Mouse (Mus musculus) retina, postnatal 1 day (tissue): ENCODE results near the gene Ugt1a8.

Experiments
- DNase-seq: peaks from one replicate; pipeline ENCODE4 v3.0.0-alpha.2; 2012

The Ugt1a8 gene

DNA sequence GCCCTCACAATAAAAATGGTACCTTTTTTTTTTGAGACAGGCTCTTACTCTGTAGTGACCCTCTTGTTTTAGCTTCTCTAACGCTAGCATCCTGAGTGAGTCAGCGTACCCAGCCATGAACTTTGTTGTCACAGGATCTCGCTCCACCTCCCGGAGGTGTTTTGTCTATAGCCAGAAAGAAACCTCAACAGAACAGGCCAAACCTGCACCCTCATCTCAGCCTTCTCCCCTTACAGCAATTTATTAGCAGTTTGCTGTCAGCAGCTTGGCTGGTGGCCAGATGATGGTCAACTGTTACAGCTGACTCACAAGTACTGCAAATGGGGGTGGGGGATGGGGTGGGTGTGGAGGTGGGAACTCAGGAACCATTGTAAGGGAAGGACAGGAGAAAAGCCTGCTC lies 174.6 kb downstream of the Ugt1a8 start:
- peak; percentile 67 for DNase-seq

DNA sequence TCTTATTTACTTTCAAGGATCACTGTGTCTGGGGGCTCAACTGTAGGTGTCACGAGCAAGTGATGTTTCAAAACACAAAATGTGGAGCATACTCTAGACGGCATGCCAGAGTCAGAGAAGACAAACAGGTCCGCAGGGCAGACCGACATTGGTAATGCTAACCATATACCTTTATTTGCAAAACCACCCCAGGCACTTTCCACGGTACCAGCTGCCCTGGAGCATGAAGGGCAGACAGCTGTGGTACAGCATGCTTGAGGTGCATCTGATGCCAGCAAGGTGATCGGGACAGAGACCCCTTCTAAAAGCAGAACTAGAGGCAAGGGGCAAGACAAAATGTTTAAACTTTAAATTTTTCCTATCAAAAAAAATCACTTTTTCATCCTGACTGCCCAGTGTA lies 175.3 kb downstream of the Ugt1a8 start:
- DNase-seq, result no peak

DNA sequence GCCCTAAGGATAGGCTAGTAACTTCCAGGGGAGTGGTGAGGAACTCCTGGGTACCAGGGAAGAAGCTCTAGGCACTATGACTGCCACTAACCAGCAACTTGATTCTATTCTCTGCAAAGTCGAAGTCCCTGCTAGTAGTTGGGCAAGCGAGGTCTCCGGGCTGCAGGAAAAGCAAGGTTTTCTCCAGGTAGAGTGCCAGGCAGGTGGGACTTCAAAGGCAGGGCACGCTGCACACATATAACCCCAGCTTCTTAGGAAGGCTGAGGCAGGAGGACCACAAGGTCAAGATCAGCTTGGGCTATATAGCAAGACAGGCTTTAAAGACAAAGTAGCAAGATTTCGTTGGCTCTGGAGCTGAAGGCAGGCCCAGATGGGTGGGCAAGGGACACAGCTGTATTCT lies 176.2 kb downstream of the Ugt1a8 start:
- DNase-seq, result no peak

DNA sequence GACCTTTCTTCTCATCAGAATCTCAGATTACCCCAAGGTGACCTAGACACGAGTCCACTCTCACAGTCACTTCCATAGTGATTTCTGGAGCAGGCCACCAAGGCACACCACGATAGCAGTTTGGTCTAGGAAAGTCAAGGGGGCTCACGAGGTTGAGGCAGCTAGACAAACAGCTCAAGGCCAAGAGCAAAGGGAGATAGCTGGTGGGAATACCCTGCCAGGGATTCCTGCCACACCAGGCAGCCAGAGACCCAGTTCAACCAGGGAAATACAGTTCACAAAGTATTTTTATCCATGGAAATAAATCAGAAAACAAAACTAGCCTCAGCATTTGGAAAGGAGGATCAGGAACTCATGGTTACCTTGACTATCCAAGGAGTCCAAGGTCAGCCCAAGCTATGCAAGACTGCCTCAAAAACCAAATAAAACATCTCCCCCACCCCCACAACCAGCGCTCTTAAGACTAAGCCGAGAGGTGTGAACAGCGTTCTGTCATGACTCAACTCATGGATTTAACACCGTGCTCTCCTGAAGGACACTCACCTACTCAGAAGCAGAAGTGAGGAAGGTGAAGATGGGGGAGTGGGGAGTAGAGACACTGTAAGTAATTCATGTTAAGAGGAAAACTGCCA lies 176.7 kb downstream of the Ugt1a8 start:
- DNase-seq, result no peak

DNA sequence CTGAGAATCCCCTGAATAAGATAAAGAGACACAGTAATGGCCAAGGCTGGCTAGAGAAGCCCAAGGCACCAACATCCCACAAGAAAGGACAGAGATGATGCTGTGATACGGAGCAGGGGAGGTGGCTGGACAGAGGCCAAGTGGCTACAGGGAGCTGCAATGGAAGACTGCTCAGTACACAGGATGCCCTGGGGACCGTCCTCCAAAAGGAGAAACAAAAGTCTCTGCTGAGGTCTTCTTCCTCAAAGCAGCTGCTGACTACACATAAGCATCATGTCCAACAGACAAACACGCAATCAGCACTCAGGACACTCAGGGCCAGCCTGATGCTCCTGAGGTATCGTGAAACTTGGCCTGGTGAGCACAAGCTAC lies 177.2 kb downstream of the Ugt1a8 start:
- DNase-seq, result no peak

DNA sequence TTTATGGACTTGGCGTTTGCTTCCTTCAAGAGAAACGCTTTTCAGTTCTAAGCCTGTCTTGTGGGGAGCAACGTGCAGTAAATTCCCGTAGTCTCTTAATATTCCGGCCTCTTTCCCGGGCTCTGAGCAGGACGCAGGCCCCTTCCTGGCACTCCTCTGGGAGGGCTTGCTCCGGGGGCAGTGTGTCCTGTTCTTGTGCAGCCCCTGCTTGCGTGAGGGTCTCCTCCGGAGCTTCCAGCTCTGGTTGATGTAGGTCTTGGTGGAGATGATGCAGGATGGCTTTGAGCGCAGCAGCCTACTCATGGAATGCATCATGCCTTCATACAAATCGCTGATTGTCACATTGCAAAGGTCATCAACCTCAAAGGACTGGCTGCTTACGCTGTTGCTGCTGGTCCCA lies 178.5 kb downstream of the Ugt1a8 start:
- DNase-seq, result no peak

DNA sequence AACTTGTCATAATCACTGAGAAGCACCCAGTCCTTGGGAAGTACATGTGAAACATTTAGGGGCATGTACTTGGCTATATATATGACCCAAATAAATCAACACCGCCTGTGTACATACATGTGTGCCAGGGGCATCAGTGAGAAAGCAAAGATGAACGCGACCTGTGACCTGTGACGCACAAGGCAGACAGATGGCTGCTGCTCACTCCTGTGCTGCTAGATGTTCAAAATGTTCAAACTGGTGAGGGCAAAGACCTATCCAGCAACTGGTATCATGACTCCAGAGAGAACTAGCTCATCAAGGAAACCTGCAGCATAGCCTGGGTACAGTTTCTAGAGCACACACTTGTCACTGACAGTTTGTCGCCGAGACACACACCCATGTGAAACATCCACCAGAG lies 179.9 kb downstream of the Ugt1a8 start:
- no peak for DNase-seq

DNA sequence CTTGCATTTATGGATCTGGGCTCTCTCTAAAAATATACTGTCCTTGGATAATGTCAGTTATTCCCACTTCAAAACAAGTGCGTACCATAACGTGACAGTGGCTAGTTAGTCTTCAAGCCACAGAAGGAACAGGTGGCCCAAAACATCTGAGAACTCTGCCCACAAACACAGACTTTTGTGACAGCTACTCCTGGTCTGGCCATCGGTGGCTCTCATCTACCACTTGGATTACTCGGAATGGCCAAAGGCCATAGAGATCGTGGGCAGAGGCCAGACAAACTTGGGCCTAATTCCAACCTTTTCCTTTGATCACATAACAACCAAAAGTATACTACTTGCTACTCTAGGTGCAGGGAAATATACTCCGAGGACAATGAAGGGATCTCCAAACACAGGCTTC lies 180.5 kb downstream of the Ugt1a8 start:
- no peak for DNase-seq
